Mouse (Mus musculus): Measurements from ENCODE around the gene Atf6.

DNA sequence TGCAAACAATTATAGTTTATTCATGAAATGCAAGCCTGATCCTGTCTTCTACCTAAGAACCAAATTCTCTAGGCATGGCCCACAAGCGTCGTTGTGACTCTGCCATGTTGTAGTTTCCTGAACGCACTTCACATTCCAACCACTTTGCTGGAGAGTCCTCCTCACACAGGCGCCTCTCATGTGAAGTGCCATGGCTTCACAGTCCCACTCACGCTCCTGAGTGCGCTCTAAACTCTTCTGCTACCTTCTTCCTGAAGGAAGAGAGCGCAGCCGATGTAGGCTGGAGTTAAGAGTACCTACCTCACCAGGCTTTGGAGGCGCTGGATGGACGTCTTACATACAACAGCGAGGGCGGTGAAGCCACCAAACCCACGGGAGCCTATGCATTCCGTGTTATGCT is 96.9 kb downstream of the Atf6 start:
- TF ChIP-seq CTCF (IDR thresholded peaks at IDR 0.05; ENCODE audit: extremely low read depth, insufficient read depth, insufficient read length, insufficient replicate concordance) (no peak), POLR2A (IDR thresholded peaks at IDR 0.05; ENCODE audit: low read depth, low read length) (no peak)
